Mouse (Mus musculus): Measurements from ENCODE around the gene Slc7a15.
"Not testable (repeated sequence)": the region's sequence is repeated elsewhere in the genome, so short reads cannot be mapped to it uniquely, and the experiment has no call there.

Gene Slc7a15
- long read RNA-seq, experiment 1: 0 reads
- long read RNA-seq, experiment 2: 0 reads

GRCm38 (mm10) chr12:8598966-8599365, at the start of gene Slc7a15:
TSS of gene Slc7a15 (minus strand) at chr12:8599066.
- intact Hi-C loops (cut with DNase I): not testable (repeated sequence)

GRCm38 (mm10) chr12:8648211-8648610, 49.3 kb upstream of the Slc7a15 start:
- intact Hi-C loops (cut with DNase I): not testable (repeated sequence)

GRCm38 (mm10) chr12:8641425-8641735, 42.5 kb upstream of the Slc7a15 start:
- intact Hi-C loops (cut with DNase I): loop anchor here (2.0 kb wide), 1 partner anchor 57 kb away; no protein-coding TSS in a partner anchor

- intact Hi-C loops (cut with DNase I): loop anchor here (2.0 kb wide), 1 partner anchor 58 kb away; no protein-coding TSS in a partner anchor
Measured at GRCm38 (mm10) chr12:8640711-8641424, 42.0 kb upstream of the Slc7a15 start.

GRCm38 (mm10) chr12:8640186-8640585, 41.3 kb upstream of the Slc7a15 start:
- intact Hi-C loops (cut with DNase I): loop anchor here (2.0 kb wide), 1 partner anchor 59 kb away; no protein-coding TSS in a partner anchor

GRCm38 (mm10) chr12:8638411-8639087, 39.7 kb upstream of the Slc7a15 start:
- intact Hi-C loops (cut with DNase I): not testable (repeated sequence)

- intact Hi-C loops (cut with DNase I): no loop called here
Measured at GRCm38 (mm10) chr12:8636945-8637344, 38.1 kb upstream of the Slc7a15 start.

GRCm38 (mm10) chr12:8635546-8635945, 36.7 kb upstream of the Slc7a15 start:
- intact Hi-C loops (cut with DNase I): no loop called here

- intact Hi-C loops (cut with DNase I): no loop called here
Measured at GRCm38 (mm10) chr12:8634306-8634705, 35.4 kb upstream of the Slc7a15 start.

- intact Hi-C loops (cut with DNase I): no loop called here
Measured at GRCm38 (mm10) chr12:8632737-8633365, 34.0 kb upstream of the Slc7a15 start.

GRCm38 (mm10) chr12:8631691-8632090, 32.8 kb upstream of the Slc7a15 start:
- intact Hi-C loops (cut with DNase I): no loop called here

GRCm38 (mm10) chr12:8629537-8629936, 30.7 kb upstream of the Slc7a15 start:
- intact Hi-C loops (cut with DNase I): no loop called here

- intact Hi-C loops (cut with DNase I): no loop called here
Measured at GRCm38 (mm10) chr12:8620678-8621018, 21.8 kb upstream of the Slc7a15 start.

- intact Hi-C loops (cut with DNase I): no loop called here
Measured at GRCm38 (mm10) chr12:8619827-8620677, 21.2 kb upstream of the Slc7a15 start.

GRCm38 (mm10) chr12:8618271-8618670, 19.4 kb upstream of the Slc7a15 start:
- intact Hi-C loops (cut with DNase I): no loop called here

GRCm38 (mm10) chr12:8609070-8609469, 10.2 kb upstream of the Slc7a15 start:
- intact Hi-C loops (cut with DNase I): no loop called here

- intact Hi-C loops (cut with DNase I): no loop called here
Measured at GRCm38 (mm10) chr12:8595611-8596010, 3.3 kb downstream of the Slc7a15 start.

- intact Hi-C loops (cut with DNase I): not testable (repeated sequence)
Measured at GRCm38 (mm10) chr12:8591326-8591725, 7.5 kb downstream of the Slc7a15 start.

- intact Hi-C loops (cut with DNase I): no loop called here
Measured at GRCm38 (mm10) chr12:8573405-8573804, 25.5 kb downstream of the Slc7a15 start.

- intact Hi-C loops (cut with DNase I): not testable (repeated sequence)
Measured at GRCm38 (mm10) chr12:8571903-8572341, 26.9 kb downstream of the Slc7a15 start.

- intact Hi-C loops (cut with DNase I): not testable (repeated sequence)
Measured at GRCm38 (mm10) chr12:8571287-8571902, 27.5 kb downstream of the Slc7a15 start.
